Mouse (Mus musculus) kidney, adult 2 months (tissue): ENCODE data around the gene Fam19a5.

Source experiments
- CTCF ChIP-seq: fragments of 200-500 bp; conservative IDR thresholded peaks from 2 replicates; pipeline ENCODE4 v1.5.1; 2011; ENCODE audit warnings: low read depth, mild to moderate bottlenecking, control low read depth, low read length, moderate library complexity, mixed read lengths; ENCODE audit not compliant: insufficient read depth, insufficient read length
- POLR2A ChIP-seq: fragments of 200-500 bp; IDR thresholded peaks from one replicate; pipeline ENCODE4 v1.6.1; 2011; ENCODE audit warnings: low read depth, low read length, control low read depth

DNA sequence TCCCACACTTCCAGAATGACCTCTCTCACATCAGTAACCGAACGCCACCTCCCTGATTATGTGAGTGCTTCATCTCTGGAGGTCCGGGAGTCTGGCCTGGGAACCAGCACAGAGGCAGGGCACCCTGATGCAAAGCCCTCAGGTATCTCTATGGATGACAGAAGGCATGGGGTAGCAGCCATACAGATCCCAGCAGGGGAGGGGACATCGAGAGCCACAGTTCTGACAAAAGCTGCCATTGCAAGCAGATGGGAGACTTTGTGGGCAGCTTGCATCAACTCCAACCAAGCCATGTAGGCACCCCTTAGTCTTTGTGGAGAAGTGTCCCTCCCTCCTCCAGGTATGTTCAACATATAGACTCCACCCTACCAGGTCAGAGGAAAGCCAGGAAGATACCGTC lies 20.2 kb downstream of the Fam19a5 start:
- no peak for TF ChIP-seq CTCF
- no peak for TF ChIP-seq POLR2A
